In genomic region chr14:17917899-17918298, GRCm38 (mm10) we compare ENCODE assay signal across 13 mouse cellular contexts.
DNase-seq lines count a peak whose midpoint lies in the region; ATAC-seq and TF ChIP-seq lines count a peak whose summit lies in the region.
"Had no signal": no experiment of that assay in that cellular context is flagged by ENCODE, and none has a peak within 500 bp of the region (broad histone marks: within the 10 kb centered on the region; RNA-seq: fewer than 3 reads in every experiment).

No protein-coding gene starts in this region.

- no peak overlapping the region for H3K27ac ChIP-seq in forebrain, embryonic 15.5 days (replicated peaks)
- no peak overlapping the region for H3K27ac ChIP-seq in midbrain, embryonic 16.5 days (ENCODE audit: low read length)
- H3K27ac ChIP-seq: liver, embryonic 12.5 days had no signal

- no peaks in the 10 kb centered on the region for H3K4me1 ChIP-seq in forebrain, embryonic 15.5 days
- no peaks in the 10 kb centered on the region for H3K4me1 ChIP-seq in midbrain, embryonic 16.5 days (ENCODE audit: control insufficient read depth, insufficient read depth, low read length)
- H3K4me1 ChIP-seq: liver, embryonic 12.5 days had no signal

- DNase-seq in lung, adult 18-20 months, result peak; percentile 27 to 53
- DNase-seq in lung, postnatal 4 days, result no peak
- peak; percentile 61 for DNase-seq in brain, embryonic 14.5 days (ENCODE audit: low read depth)
- no peak for DNase-seq in kidney, postnatal 14 days
- no peak for DNase-seq in spleen, adult 18-20 months
- DNase-seq: cerebellum, adult 9-11 months; gastrocnemius, postnatal 36 days; kidney, adult 11 months; thymus, adult 2 months had no signal

- TF ChIP-seq CTCF in brain, embryonic 14.5 days (IDR thresholded peaks at IDR 0.05; ENCODE audit: borderline replicate concordance, extremely low read depth, insufficient read depth, insufficient read length), result no peak

- H3K4me2 ChIP-seq in forebrain, embryonic 15.5 days (replicated peaks), result no peak overlapping the region
- H3K4me2 ChIP-seq in midbrain, embryonic 16.5 days (ENCODE audit: low read length), result no peak overlapping the region
- H3K4me2 ChIP-seq: liver, embryonic 12.5 days had no signal

- WGBS in forebrain, embryonic 15.5 days, result 19% methylated on average over 3 of the region's 3 CpGs
- WGBS in midbrain, embryonic 16.5 days, result 14% methylated on average over 3 of the region's 3 CpGs

- no peaks in the 10 kb centered on the region for H3K9me3 ChIP-seq in forebrain, embryonic 15.5 days
- H3K9me3 ChIP-seq in midbrain, embryonic 16.5 days (replicated peaks; ENCODE audit: control insufficient read depth, low read length, poor library complexity, severe bottlenecking), result no peaks in the 10 kb centered on the region
- H3K9me3 ChIP-seq: liver, embryonic 12.5 days had no signal

- no peaks in the 10 kb centered on the region for H3K27me3 ChIP-seq in forebrain, embryonic 15.5 days
- no peaks in the 10 kb centered on the region for H3K27me3 ChIP-seq in midbrain, embryonic 16.5 days (ENCODE audit: control insufficient read depth, insufficient read depth, low read depth, low read length)
- H3K27me3 ChIP-seq: liver, embryonic 12.5 days had no signal

- 0 out of 2 replicates have a peak, but pooled peaks have one; percentile 29 for ATAC-seq in forebrain, embryonic 15.5 days (replicated peaks)
- peak; percentile 34; the same call in 1 of the 2 replicates for ATAC-seq in midbrain, embryonic 16.5 days
- ATAC-seq in cerebellum, adult (ENCODE audit: insufficient number of reproducible peaks, low FRiP score, low TSS enrichment), result no peak
- ATAC-seq: liver, embryonic 12.5 days had no signal

- no peak for TF ChIP-seq POLR2A in brain, embryonic 14.5 days (IDR thresholded peaks at IDR 0.05; ENCODE audit: borderline replicate concordance, extremely low read depth, insufficient read depth, insufficient read length, poor library complexity, severe bottlenecking)

- H3K36me3 ChIP-seq in forebrain, embryonic 15.5 days, result no peaks in the 10 kb centered on the region
- no peaks in the 10 kb centered on the region for H3K36me3 ChIP-seq in midbrain, embryonic 16.5 days (ENCODE audit: control insufficient read depth, insufficient read depth, low read length)
- H3K36me3 ChIP-seq: liver, embryonic 12.5 days had no signal

- no peak overlapping the region for H3K4me3 ChIP-seq in forebrain, embryonic 15.5 days
- H3K4me3 ChIP-seq in midbrain, embryonic 16.5 days (ENCODE audit: low read depth, low read length), result no peak overlapping the region
- H3K4me3 ChIP-seq: liver, embryonic 12.5 days had no signal

- H3K9ac ChIP-seq in forebrain, embryonic 15.5 days (replicated peaks), result no peak overlapping the region
- H3K9ac ChIP-seq in midbrain, embryonic 16.5 days (ENCODE audit: low read depth, low read length), result no peak overlapping the region
- H3K9ac ChIP-seq: liver, embryonic 12.5 days had no signal

Comparison
In these comparisons a context has a peak if more than half of its experiments do, and no peak if none do; other contexts are left out.
1. DNase-seq: peak in lung, adult 18-20 months (2 of 2) and brain, embryonic 14.5 days (single experiment); none in lung, postnatal 4 days (0 of 2), kidney, postnatal 14 days (single experiment) and spleen, adult 18-20 months (0 of 2).